Mouse (Mus musculus) hematopoietic multipotent progenitor cell, adult 10-12 weeks (in vitro differentiated cells): ENCODE measurements around the gene Prss40. TPM values are rescaled to one million over a fixed set of nuclear protein-coding genes. Genes with fewer than 3 reads are reported as not detected.

Experiments
- polyA plus RNA-seq: library from polyadenylated mRNA; stranded (reverse); fragments of >175 nt; gene quantifications from 2 replicates; pipeline ENCODE4 v1.2.3, GENCODE M21; 2012; ENCODE audit warnings: low replicate concordance

The Prss40 gene
- polyA plus RNA-seq, result not detected in 2 replicates

GRCm38 (mm10) chr1:34560843-34561242 is at the start of gene Prss40:
TSS of gene Prss40 (minus strand) at chr1:34560943.

DNA sequence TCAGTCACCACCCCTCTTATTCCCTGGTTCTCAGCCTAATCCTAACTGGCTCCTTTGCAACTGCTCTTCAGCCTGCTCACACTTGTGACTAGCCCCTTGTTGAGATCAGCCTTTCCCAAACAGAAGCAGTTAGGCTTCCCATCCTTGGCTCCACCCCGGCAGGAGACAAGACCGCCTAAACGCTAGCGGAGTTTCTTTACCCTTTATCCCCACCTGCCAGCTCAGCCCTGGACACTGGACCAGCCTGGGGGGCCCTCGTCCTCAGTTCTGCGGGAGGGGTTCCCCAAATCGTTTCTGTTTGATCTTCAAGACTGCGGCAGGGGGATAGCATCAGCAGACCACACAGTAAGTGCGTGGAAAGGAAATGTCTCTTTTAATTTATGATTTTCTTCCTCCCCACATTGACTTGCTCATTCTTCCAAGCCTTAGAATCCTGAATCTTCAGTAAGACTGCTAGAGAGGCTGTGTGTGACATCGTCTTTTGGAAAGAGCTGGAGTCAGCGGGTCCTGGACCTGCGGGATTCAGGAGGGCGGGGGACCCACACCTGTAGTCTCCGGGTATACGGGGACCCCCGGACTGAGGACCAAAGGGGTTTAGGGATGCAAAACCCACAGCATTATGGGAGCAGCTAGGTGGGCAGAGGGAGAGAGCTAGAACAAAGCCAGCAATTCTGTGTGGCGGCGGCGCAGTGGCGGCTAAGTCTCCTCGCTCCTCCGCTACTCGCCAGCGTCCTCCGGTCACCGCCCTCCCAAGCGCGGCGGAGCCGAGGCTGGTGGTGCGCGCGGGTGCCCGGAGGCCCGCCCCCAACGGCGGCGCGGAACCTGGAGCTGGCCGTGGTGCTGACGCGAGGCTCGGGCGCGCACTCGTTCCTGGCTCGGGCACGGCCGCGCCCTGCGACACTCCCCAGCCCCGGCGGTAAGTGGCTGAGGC is 18.4 kb upstream of the Prss40 start, which contains the start of gene Amer3:
Gene Amer3, plus strand, starts transcription at position 807 of the 931 bp plus-strand sequence.

DNA sequence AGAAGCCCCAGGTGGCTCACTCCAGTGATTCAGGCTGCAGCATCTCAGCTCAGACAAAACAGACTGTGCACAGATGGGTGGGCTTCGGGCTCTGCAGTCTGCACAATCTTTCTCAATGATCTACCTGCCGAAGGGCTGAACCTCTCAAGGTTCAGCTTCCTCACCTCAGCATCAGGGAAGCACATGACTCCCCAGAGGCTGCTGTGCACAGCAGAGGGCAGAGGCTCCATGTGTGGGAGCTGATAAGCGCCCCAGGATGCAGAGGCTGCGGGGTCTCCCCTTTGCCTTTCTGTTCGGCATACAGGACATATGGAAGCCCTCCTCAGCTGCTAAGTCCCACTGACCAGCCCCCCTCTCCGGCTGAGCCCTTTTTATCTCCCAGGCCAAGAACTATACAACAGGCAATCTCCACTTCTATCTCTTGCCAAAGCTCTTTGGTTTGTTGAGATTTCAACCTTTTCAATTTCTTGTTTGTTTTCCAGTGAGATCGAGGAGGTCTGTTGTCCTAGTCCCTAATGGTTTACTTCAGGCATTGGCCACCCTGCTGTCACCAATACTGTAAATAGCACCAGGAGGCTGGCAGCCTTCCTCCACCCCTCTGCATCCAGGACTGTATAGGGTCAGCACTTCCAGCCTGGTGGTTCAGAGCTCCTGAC is 25.6 kb downstream of the Prss40 start, which contains the start of gene Cfc1:
Gene Cfc1, plus strand, starts transcription at position 606 of the 656 bp plus-strand sequence.

Other genes with a start within 250 kb of the Prss40 start
- 18.8 and 32.8 TPM in 2 replicates for gene Ccdc115, start 121.3 kb downstream of the Prss40 start, polyA plus RNA-seq
- gene Imp4, start 121.1 kb downstream of the Prss40 start, polyA plus RNA-seq, result 35.7 and 36.9 TPM in 2 replicates
- 839 and 1,671 TPM in 2 replicates for gene Ptpn18, start 101.2 kb downstream of the Prss40 start, polyA plus RNA-seq
- gene Prss39, start 62.5 kb downstream of the Prss40 start, polyA plus RNA-seq, result 0.39 TPM in 1 of 2 replicates, not detected in the other
- not detected in 2 replicates for gene Cfc1, start 25.3 kb downstream of the Prss40 start, polyA plus RNA-seq
- 0.02 TPM in 1 of 2 replicates, not detected in the other for gene Amer3, start 18.7 kb upstream of the Prss40 start, polyA plus RNA-seq